Mouse (Mus musculus) heart, postnatal 0 days (tissue): ENCODE data around the gene Olfr15. TPM values are rescaled to one million over a fixed set of nuclear protein-coding genes. Genes with fewer than 3 reads are reported as not detected.
"Not testable (repeated sequence)": the region's sequence is repeated elsewhere in the genome, so short reads cannot be mapped to it uniquely, and the experiment has no call there.

Source experiments
- ATAC-seq: fragments of 200-750 bp; cut with Nextera tagmentation; 2 replicates; pipeline ENCODE4 v1.8.0; 2017; ENCODE audit warnings: low read depth, moderate number of reproducible peaks, moderate library complexity; ENCODE audit not compliant: insufficient read depth
- DNase-seq: peaks from one replicate; pipeline ENCODE4 v3.0.0-alpha.2; 2016; ENCODE audit warnings: low spot score
- H3K27ac ChIP-seq: fragments of 300-500 bp; sonication (generic); 2 replicates; pipeline ENCODE4 v1.5.1; 2014; ENCODE audit warnings: low read depth, mild to moderate bottlenecking
- H3K27me3 ChIP-seq: fragments of 300-500 bp; sonication (generic); 2 replicates; pipeline ENCODE4 v1.6.1; 2014; ENCODE audit warnings: low read length, mixed read lengths; ENCODE audit not compliant: control insufficient read depth, insufficient read depth
- H3K36me3 ChIP-seq: fragments of 300-500 bp; sonication (generic); replicated peaks from 2 replicates; pipeline ENCODE4 v1.6.1; 2014; ENCODE audit warnings: low read length, mixed read lengths; ENCODE audit not compliant: control insufficient read depth, insufficient read depth
- H3K4me1 ChIP-seq: fragments of 300-500 bp; sonication (generic); 2 replicates; pipeline ENCODE4 v1.6.1; 2014; ENCODE audit warnings: antibody characterized with exemption; ENCODE audit not compliant: control insufficient read depth, insufficient read depth
- H3K4me2 ChIP-seq: fragments of 300-500 bp; sonication (generic); 2 replicates; pipeline ENCODE4 v1.6.1; 2014; ENCODE audit warnings: low read depth, mild to moderate bottlenecking, low read length, moderate library complexity
- H3K4me3 ChIP-seq: fragments of 300-500 bp; sonication (generic); 2 replicates; pipeline ENCODE4 v1.5.1; 2014; ENCODE audit warnings: low read depth, low read length
- H3K9ac ChIP-seq: fragments of 300-500 bp; sonication (generic); replicated peaks from 2 replicates; pipeline ENCODE4 v1.6.1; 2014; ENCODE audit warnings: low read depth, low read length, mixed read lengths
- H3K9me3 ChIP-seq: fragments of 300-500 bp; sonication (generic); replicated peaks from 2 replicates; pipeline ENCODE4 v1.6.1; 2016; ENCODE audit warnings: low read length; ENCODE audit not compliant: control insufficient read depth
- CTCF ChIP-seq: IDR thresholded peaks from 2 replicates; pipeline ENCODE4 v1.5.1; 2016; ENCODE audit warnings: antibody characterized with exemption, control low read depth, low read depth
- EP300 ChIP-seq: IDR thresholded peaks from 2 replicates; pipeline ENCODE4 v1.6.1; 2016; ENCODE audit warnings: antibody characterized with exemption, low read depth
- WGBS: fragments of 180-500 bp; shearing (Covaris S2); extraction: QIAGEN DNeasy Blood & Tissue Kit; methylation state at CpG from one replicate; pipeline ENCODE4 v1.1.7; 2014; 5-methylcytosine and 5-hydroxymethylcytosine counted together
- polyA plus RNA-seq: library from polyadenylated mRNA; unstranded; fragments of >200 nt; fragmentation: Nextera tagmentation; extraction: Ambion mirVana; gene quantifications from 2 replicates; pipeline ENCODE4 v1.2.1, GENCODE M21; 2015
- total RNA-seq: library from RNA; depleted of rRNA; stranded (reverse); fragments of >200 nt; gene quantifications from 2 replicates; pipeline ENCODE4 v1.2.3, GENCODE M21; 2014; ENCODE audit warnings: low replicate concordance

Gene Olfr15
- total and polyA plus RNA-seq, 2 experiments from 2014 or later = not detected

- no peak for TF ChIP-seq CTCF
- no peak for TF ChIP-seq EP300
- Histone ChIP-seq H3K36me3 (no peaks in the 10 kb centered on the region), H3K9me3 (no peaks in the 10 kb centered on the region), H3K4me2 (no peak overlapping the region), H3K9ac (no peak overlapping the region), H3K27me3 (no peaks in the 10 kb centered on the region; the same call in 1 of the 2 replicates), H3K27ac (no peak overlapping the region), H3K4me3 (no peak overlapping the region), H3K4me1 (peaks cover 7% of the 10 kb centered on the region; the same call in 1 of the 2 replicates)
- no peak for DNase-seq
- 58% methylated on average over 1 of the region's 1 CpGs for WGBS
- no peak for ATAC-seq
Observed at GRCm38 (mm10) chr16:3843796-3844195, 13.1 kb downstream of the Olfr15 start.

GRCm38 (mm10) chr16:3846711-3847518, 16.2 kb downstream of the Olfr15 start, which contains the start of gene Zfp174:
Gene Zfp174 (plus strand): TSS chr16:3847268.
- Histone ChIP-seq H3K27ac (no peak within 1 kb of the TSS), H3K27me3 (no peaks in the 10 kb centered on the region), H3K4me1 (peaks cover 7% of the 10 kb centered on the region; the same call in 1 of the 2 replicates), H3K4me2 (peak within 1 kb of the TSS; percentile 59), H3K4me3 (peak within 1 kb of the TSS; percentile 58), H3K36me3 (no peaks in the 10 kb centered on the region), H3K9me3 (no peaks in the 10 kb centered on the region), H3K9ac (peak within 1 kb of the TSS; percentile 49)
- peak; percentile 97 for DNase-seq
- 2% methylated on average over 38 of the region's 38 CpGs for WGBS
- peak; percentile 99 for ATAC-seq
- TF ChIP-seq EP300 (no peak), CTCF (0 out of 2 replicates have a peak, but pooled peaks have one; percentile 3)

- no peaks in the 10 kb centered on the region for H3K36me3 ChIP-seq
- H3K27me3 ChIP-seq = no peaks in the 10 kb centered on the region
- peaks cover 7% of the 10 kb centered on the region; the same call in 1 of the 2 replicates for H3K4me1 ChIP-seq
- no peak overlapping the region for H3K27ac ChIP-seq
- ATAC-seq (no peak), DNase-seq (no peak)
- H3K4me3 ChIP-seq = peak overlapping the region; percentile 58; the same call in 1 of the 2 replicates
- H3K4me2 ChIP-seq = peak overlapping the region; percentile 59
- 51% methylated on average over 4 of the region's 4 CpGs for WGBS
- H3K9me3 ChIP-seq = no peaks in the 10 kb centered on the region
- H3K9ac ChIP-seq = peak overlapping the region; percentile 49; the same call in 1 of the 2 replicates
- no peak for TF ChIP-seq EP300
- no peak for TF ChIP-seq CTCF
Observed at GRCm38 (mm10) chr16:3847871-3848270, 17.2 kb downstream of the Olfr15 start.

- H3K36me3 ChIP-seq = no peaks in the 10 kb centered on the region
- no peaks in the 10 kb centered on the region for H3K9me3 ChIP-seq
- H3K9ac ChIP-seq = no peak overlapping the region
- no peak overlapping the region for H3K4me3 ChIP-seq
- no peak overlapping the region for H3K27ac ChIP-seq
- no peak for ATAC-seq
- H3K27me3 ChIP-seq = no peaks in the 10 kb centered on the region
- H3K4me1 ChIP-seq = peaks cover 7% of the 10 kb centered on the region; the same call in 1 of the 2 replicates
- DNase-seq = no peak
- TF ChIP-seq EP300 = no peak
- TF ChIP-seq CTCF = no peak
- H3K4me2 ChIP-seq = no peak overlapping the region
- WGBS = 79% methylated on average over 3 of the region's 3 CpGs
Observed at GRCm38 (mm10) chr16:3848416-3848815, 17.7 kb downstream of the Olfr15 start.

- H3K4me2 ChIP-seq = not testable (repeated sequence)
Observed at GRCm38 (mm10) chr16:3851301-3851700, 20.6 kb downstream of the Olfr15 start.

More at GRCm38 (mm10) chr16:3851301-3851700, 20.6 kb downstream of the Olfr15 start:
- not testable (repeated sequence) for H3K27me3 ChIP-seq, H3K9ac ChIP-seq, ATAC-seq, H3K4me3 ChIP-seq, H3K36me3 ChIP-seq, DNase-seq, H3K27ac ChIP-seq, H3K4me1 ChIP-seq, H3K9me3 ChIP-seq
- 93% methylated on average over 12 of the region's 13 CpGs for WGBS
